Mouse (Mus musculus) heart, postnatal 10 days (tissue): Measurements from ENCODE around the gene Sobp. TPM values are rescaled to one million over a fixed set of nuclear protein-coding genes. Genes with fewer than 3 reads are reported as not detected.
A peak's percentile ranks its signal among the peaks of the same experiment; 100 is the strongest.

Experiments used
- DNase-seq, 2 experiments: peaks; one replicate each; pipeline ENCODE4 v3.0.0; 2021
- intact Hi-C: fragments of 180-260 bp; cut with DNase I; formaldehyde crosslinking; loops from one replicate; pipeline ENCODE4 v1.15.1; 2025
- total RNA-seq, 2 experiments: library from RNA; stranded (reverse); gene quantifications; 2 replicates each; pipeline ENCODE4 v1.2.3; 2021

The Sobp gene
- total RNA-seq, 2 experiments from 2014 or later, result 12.0 to 15.4 TPM

DNA sequence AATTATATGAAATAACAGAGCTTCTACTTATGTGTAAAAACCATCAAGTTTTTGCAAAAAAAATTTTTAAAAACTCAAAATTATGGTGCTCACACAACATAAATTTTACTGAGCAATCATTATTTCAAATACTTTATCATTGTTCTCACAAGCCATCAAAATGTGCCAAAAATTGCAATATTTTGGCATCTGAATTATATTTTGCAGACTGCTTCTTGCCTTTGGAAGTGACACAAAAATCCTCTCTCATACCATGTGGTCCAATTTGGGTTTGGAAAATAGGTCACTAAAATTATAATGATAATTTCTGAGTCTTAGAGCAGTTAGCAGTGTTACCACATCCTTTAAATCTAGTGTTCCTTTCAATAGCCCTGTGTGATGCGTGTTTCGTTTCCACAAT, 9.9 kb downstream of the Sobp start:
- intact Hi-C loops, result no loop called here
- DNase-seq, result no peak

DNA sequence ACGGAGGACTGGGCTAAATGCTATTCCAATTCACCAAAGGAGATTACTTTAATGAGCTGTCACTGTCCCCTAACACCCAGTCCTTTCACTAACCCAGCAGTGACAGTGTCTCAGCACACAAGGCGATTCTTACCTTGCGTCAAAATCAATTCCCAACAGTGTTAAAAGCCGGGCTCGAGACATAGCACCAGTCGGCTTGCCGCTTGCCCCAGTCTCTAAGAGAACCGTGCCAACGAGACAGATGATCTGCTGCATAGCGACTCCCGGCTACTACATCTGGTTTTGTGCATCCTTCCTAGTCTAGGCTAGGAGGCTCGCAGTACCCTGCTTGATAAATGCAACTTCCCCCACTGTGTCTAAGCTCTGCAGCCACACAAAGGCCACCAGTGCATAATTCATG, 12.0 kb downstream of the Sobp start:
- intact Hi-C loops, result no loop called here
- no peak for DNase-seq

DNA sequence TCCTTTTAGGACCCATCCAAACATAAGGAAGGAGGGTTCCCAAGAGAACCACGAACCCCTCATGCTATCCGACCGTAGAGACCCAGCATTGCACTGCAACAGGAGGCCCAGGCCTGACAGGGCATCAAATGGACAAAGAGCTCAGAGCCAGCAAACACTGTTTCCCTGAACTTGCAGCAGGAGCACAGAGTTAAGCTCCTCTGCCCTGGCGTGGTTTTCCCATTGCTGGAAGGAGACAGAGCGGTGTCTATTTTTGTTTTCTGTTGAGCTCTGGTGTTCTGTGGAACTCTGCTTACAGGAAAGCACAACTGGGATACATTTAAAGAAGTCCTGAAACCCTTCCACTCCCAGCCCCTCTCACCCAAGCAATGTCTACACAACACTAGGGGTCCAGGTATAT, 15.0 kb downstream of the Sobp start:
- intact Hi-C loops, result no loop called here

DNA sequence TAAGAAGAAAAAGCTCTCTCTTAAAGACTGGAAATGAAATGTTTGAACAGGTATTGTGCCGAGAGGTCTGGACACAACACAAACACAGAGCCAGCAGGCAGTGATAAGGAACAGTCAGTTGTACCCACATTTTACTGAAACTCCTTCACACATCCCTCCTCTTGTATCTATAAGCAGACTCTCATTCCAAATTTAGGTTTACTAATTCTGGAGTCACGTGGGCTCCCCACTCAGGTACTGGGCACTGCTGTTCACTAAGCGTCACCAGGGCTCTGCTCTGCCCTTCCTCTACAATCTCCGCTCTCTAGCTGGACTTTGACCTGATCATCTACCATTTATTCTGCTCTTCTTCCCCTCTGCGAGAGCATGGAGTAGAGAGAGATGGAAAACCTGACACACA, 15.4 kb downstream of the Sobp start:
- peak in 1 of 2 experiments; percentile 25 for DNase-seq
- intact Hi-C loops, result no loop called here

More for the DNA sequence above, 15.0 kb downstream of the Sobp start:
- peak; percentile 29 to 35 for DNase-seq

DNA sequence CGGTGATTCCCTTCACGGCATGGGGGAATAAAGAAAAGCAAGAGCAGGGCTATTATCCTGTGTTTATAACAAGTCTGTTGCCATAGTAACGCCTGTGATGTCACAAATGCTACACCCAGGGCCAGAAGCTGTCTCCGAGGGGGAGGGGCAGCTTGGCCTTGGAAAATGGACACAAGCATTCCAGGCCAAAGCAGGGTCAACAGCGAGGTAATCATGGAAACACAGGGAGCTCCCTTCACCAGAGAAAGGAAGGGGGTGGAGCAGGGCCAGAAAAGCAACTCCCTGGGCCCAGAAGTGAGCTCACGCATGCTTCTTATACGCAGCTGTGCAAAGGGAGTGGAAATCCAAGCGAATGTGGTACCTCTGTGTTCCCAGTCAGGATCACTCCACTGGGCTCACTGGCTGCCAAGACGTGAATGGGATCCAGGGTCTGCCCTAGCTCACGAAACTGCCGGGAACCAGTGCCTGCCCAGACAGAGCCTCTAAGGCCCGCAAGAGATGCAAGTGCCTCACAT, 19.2 kb downstream of the Sobp start:
- intact Hi-C loops, result no loop called here
- DNase-seq, result peak; percentile 88 to 89

DNA sequence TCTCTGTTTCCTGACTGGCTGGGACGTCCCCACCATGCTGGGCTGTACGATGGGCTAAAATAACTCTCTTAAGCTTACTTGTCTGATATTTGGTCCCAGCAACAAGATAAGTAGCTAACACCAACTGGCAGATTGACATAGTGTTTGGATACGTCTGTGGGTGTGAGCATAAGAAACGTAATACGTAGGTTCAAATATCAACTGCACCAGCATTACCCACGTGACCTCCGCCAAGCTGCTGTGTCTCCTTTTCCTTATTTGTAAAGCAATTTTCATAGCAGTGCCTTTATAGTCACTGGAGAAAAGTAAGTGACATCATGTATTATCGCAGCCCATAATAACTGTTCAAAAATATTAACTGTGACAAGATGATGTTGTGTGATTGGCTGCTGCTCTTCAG, 21.7 kb downstream of the Sobp start:
- intact Hi-C loops, result no loop called here
- DNase-seq, result no peak

DNA sequence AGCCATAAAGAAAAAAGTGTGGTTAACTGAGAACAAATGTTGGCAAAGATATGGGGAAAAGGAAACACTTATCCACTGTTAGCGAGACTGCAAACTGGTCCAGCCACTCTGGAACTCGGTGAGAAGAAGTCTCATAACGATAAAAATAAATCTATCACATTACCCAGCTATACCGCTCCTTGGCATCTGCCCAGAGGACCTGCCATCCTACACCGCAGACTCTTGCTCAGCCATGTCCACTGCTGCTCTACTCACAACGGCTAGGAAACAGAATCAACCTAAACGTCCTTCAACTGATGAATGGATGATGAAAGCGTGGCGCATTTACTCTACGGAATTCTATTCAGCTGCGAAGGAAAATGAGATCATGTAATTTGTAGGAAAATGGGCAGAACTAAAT, 25.9 kb downstream of the Sobp start:
- DNase-seq, result no peak

DNA sequence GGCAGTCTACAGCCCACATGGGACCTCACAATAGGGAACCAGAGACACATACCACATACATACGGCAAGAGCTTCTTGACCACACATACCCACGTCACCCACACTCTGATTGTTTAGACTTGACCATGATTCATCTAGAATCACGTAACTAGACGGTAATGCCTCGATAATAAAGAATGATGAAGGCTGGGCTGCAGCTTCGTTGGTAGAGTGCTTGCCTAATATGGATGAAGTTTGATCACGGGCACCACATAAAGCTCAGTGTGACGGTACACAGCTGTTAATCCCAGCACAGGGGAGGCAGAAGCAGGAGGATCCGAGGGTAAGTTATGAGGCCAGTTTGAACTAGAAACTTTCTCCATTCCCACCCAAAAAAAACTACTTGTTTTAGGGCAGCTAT, 31.2 kb downstream of the Sobp start:
- intact Hi-C loops, result no loop called here
- DNase-seq, result no peak

More for the DNA sequence above, 25.9 kb downstream of the Sobp start:
- intact Hi-C loops, result no loop called here

DNA sequence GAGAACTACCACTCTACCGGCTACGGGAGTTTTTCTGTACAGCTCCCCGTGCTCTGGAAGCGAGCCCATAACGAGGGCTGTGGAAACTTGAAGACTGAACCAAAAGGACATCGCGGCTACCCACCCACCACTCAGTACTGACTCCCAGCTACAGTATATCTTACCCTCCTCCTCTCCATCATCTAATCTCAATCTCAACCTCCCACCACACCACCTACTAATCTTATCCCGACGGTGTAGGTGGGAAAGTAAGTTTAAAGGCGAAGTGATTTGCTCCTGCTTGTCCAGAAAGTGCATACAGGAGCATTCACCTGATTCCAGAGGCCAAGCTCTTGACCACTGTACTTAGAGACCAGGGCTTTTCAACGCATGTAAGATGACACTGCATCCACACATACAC, 40.3 kb downstream of the Sobp start:
- intact Hi-C loops, result no loop called here
- no peak for DNase-seq

DNA sequence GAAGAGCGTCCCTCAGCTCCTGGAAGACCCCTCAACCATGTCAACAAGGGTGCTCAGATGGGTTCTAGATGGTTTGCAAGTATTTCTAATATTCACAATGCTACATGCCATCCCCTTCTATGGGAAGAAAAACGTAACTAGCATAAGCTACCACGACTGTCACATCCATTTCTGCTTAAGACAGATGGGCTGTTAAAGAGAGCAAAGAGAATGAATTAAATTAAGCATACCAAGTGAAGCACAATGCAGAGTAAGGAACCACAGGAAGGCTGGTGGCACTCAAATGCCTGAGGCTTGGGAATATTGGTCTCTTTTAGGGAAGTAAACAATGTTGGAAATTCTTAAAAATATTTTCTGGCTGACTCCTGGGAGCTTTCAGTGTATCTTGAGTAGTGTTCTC, 45.6 kb downstream of the Sobp start:
- DNase-seq, result no peak
- intact Hi-C loops, result no loop called here

DNA sequence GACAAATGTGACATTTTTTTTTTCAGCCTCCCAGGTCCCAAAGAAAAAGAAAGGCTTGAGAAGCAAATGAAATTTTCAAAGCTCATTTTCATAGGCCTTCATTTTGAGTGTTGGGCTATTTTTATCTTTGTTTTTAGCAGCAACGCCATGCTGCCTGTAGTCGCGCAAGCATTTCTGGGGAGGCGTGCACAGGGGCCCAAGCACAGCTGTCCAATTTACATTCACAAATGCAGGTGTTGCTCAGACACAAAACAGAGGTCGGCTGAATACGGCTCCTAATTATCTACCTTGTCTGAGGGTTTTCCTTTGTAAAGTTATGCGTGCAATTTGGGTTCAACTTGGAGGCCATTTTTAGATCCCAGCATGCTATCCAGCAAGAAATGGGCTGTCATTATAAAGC, 49.8 kb downstream of the Sobp start:
- intact Hi-C loops, result no loop called here

DNA sequence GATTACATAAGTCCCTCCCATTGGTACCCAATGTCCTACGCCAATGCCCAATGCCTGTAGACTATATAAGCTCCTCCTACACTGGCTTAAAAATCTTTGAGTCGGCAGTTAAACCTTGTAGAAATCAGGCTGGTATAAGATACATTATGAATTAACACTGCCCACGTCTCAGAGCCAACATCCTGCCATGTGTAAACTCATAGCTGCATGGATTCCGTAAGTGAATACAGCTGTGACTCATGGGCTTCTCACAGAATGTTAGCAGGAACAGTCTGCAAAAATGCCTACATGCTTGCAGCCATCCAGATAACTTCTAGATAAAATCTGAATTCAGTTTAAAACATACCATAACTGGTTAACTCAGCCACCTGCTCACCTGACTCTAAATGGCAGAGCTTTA, 50.2 kb downstream of the Sobp start:
- DNase-seq, result no peak
- intact Hi-C loops, result no loop called here

More for the DNA sequence above, 49.8 kb downstream of the Sobp start:
- DNase-seq, result peak in 1 of 2 experiments; percentile 19

DNA sequence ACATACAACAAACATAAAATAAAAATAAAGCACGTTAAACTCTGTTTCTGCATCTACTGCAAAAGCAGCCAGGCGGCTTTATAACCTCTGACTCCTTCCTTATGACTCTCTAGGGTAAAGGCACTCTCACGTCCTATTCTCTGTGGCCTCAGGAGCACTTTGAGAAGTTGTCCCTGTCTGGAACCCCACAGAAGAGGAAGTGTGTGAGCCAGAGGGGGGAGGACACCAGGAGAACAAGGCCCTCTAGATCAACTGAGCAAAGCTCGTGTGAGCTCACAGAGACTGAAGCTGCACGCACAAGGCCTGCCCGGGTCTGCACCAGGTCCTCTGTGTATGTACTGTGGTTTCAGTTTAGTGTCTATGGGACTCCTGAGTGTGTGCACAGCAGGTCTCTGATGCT, 50.9 kb downstream of the Sobp start:
- intact Hi-C loops, result no loop called here
- no peak for DNase-seq

DNA sequence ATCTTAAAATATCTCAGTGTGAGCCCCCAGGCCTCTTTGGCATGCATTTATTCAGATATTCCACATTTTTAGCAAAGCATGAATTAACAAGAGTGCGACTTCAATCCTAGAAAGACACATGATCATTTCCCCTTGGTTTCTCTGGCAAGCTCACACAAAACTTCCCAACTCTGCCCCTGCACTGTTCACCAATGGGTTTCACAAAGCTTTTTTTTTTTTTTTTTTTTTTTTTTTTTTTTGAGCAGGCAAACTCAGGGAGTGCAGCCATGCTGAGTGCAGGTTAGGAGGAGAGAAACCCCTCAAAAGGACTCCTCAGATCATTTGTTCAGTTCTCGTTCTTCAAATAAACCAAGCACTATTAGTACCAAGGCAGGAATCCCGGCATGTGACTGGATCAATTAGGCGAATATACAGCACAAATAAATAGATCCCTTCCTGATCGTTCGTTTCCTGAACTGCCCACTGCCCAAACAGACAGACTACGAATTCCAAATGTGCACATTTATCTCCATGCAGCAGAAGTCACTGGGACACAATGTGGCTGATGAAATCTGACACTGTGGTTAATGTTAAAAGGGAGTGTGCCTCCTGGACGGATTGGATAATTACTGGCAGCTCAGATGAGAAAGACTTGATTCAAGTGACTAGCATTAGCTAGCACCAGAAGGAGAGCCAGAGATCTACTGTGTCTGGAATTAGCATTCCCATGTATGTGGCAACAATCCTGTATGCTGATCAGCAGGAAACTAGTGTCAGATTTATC, 53.5 kb downstream of the Sobp start:
- no peak for DNase-seq
- intact Hi-C loops, result no loop called here

DNA sequence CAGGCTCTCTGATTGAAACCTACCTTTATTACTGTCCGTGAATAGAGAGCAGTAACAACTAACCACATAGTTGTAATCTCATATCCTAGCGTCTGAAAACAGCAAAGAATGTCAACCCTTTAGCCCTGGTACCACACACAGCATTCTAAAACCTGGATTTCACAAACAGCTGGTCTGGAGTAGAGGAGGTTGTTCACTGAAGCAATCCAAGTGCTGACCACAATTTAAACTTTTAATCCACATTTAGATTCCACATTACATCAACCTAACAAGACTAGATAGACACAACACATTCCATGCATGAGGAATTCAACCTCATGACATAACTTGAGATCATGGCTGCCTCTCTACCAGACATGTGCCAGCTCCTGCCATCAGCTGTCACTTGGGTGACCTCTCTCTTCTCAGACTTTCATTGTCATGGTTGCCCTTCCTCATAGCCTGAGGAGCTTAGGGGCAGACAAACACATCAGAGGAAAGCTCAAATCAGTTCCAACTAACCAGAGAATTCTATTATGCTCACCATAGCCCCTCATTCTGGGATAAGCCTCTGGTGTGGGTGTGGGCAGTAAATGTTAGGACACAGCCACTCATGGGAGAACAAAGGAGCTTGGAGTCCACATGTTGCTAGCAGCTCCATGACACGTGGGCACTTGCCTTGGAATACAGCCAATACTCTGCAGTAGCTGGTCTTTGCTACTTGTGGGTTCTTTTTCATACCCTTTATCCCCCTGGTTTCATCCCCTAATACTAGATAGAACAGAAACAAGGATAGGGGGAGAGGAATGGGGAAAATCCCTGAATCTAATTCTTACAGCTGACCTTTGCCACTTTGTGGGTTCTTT, 58.0 kb downstream of the Sobp start:
- no peak for DNase-seq

DNA sequence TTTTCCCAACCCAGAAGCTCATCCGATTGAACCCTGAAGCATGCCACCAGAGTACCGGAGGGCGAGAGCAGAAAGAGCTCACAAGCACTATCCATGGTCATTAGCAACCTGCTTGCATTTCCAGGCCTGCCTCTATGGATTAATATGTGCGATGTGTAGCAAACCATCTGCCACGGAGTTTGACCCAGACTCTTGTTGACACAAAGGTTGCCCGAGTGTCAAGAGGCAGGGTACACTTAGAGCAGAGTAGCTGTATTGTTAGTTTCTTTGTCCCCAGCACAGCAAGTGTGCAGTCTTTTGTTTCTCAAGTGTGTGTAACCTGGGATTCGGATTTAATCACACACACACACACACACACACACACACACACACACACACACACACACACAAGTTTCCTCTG, 62.0 kb downstream of the Sobp start:
- DNase-seq, result no peak
- intact Hi-C loops, result no loop called here

More for the DNA sequence above, 58.0 kb downstream of the Sobp start:
- intact Hi-C loops, result no loop called here

DNA sequence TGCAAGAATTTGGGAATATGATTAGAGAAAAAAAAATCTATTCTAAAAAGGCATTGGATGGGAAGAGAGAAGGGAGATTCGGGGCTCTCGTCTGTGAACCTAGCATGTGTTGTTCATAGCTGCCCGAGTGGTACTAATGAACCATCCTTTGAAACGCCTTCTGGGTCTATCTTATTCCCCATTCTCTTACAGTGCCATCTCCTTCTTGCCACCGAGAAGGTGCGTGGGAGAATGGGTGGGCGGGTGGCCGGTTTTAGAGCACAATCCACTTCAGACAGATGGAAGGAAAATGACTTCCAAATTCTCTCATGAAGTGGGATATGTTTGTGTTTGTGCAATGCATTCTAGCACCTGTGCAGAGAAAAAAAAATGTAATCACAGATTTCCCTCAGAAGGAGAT, 67.7 kb downstream of the Sobp start:
- intact Hi-C loops, result no loop called here
- no peak for DNase-seq

DNA sequence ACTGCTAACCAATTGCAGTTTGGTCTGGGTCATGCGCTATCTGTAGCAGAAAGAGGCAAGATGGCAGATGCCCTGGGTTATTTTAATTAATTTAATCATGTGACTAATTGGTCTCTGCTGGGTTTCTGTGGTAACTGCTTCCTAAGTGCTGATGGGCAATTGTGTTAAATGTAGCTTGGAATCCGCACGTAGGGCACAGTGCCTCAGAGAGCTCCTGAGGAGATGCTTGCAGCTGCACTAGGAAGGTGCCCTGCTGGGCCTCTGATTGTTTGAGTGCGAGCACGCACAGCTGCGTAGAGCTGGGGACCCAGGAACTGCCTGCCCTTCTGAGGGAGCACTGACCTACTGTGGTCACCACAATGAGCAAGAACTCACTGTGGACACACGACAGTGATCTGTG, 68.1 kb downstream of the Sobp start:
- no peak for DNase-seq
- intact Hi-C loops, result no loop called here

DNA sequence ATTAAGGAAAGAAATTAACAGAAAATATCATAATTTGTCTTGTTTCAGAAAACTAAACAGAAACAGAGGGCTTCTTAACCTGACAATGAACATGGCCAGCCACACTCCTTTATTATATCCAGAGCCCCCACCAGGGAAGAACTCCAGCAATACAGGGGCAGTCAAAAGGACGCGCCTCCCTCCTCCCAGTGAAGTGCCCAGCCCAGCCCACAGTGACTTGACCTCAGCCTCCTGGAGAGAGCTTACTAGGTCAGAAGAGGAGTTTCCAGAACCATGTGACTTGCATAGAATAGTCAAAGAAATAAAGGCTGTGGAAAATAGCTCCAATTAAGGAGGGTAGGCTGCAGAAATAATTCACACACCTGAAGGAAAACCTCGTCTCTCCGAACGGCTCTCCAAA, 73.8 kb downstream of the Sobp start:
- intact Hi-C loops, result no loop called here
- DNase-seq, result no peak

DNA sequence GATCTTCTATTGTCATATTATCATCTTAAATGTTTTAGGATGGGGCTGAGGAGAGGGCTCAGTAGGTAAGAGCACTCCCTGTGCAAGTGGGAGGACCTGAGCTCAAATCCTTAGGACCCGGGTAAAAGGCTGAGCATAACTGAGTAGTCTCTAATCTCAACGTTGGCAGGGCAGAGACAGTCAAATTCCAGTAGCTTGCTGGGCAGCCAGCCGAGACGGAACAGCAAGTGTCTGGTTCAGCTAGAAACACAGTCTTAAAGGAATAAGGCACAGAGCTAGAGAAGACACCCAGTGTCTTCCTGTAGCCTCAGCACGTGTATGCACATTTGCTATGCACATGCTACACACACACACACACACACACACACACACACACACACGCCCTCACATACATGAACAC, 75.1 kb downstream of the Sobp start:
- intact Hi-C loops, result no loop called here
- peak; percentile 33 to 34 for DNase-seq

DNA sequence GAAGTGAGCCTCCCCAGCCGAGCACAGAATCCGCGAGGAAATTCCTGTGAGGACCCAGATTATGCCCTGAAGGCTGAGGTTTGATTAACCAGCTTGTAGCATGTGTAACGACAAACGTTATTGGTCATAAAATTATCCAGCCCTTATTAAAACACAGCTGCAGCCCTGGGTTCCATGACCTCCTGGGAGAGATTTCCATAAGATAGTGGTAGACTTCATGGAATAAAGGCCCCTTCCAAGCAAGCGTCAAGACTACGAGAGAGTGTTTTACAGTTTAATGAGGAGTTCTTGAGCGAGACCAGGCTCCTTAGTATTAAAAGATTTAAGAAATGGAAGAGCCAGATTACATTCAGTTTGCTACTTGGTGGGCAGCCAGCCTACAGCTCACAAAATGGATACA, 76.6 kb downstream of the Sobp start:
- DNase-seq, result no peak
- intact Hi-C loops, result no loop called here

DNA sequence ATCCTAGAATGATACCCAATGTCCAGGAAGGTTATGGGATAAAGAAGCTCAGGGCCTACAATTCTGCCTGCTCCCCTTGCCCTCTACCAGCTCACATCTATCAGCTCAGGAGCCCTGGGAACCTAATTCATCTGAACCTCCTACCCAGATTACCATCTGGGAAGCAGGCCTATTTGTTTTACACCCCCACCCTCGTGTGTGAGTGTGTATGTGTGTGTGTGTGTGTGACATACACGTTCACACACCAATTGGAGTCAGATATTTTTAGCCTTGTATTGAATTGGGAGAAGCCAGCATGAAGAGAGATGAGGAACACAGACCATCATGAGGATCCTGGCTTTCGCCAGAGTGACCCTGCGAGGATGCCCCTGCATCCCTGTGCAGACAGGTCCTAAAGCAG, 77.7 kb downstream of the Sobp start:
- no peak for DNase-seq
- intact Hi-C loops, result no loop called here
